Mouse (Mus musculus) midbrain, embryonic 16.5 days (tissue): ENCODE measurements around the gene Zfp704. TPM values are rescaled to one million over a fixed set of nuclear protein-coding genes. Genes with fewer than 3 reads are reported as not detected.

ENCODE experiments used
- ATAC-seq: fragments of 200-750 bp; cut with Nextera tagmentation; 2 replicates; pipeline ENCODE4 v1.8.0; 2017; ENCODE audit warnings: moderate TSS enrichment
- H3K27ac ChIP-seq: fragments of 300-500 bp; sonication (generic); 2 replicates; pipeline ENCODE4 v1.5.1; 2014; ENCODE audit warnings: mild to moderate bottlenecking, low read length, mixed read lengths
- H3K27me3 ChIP-seq: fragments of 300-500 bp; sonication (generic); 2 replicates; pipeline ENCODE4 v1.6.1; 2014; ENCODE audit warnings: low read depth, low read length, mixed read lengths; ENCODE audit not compliant: control insufficient read depth, insufficient read depth
- H3K36me3 ChIP-seq: fragments of 300-500 bp; sonication (generic); 2 replicates; pipeline ENCODE4 v1.6.1; 2014; ENCODE audit warnings: mild to moderate bottlenecking, low read length, moderate library complexity, mixed read lengths; ENCODE audit not compliant: control insufficient read depth, insufficient read depth
- H3K4me1 ChIP-seq: fragments of 300-500 bp; sonication (generic); 2 replicates; pipeline ENCODE4 v1.6.1; 2014; ENCODE audit warnings: mild to moderate bottlenecking, low read length, mixed read lengths; ENCODE audit not compliant: control insufficient read depth, insufficient read depth
- H3K4me2 ChIP-seq: fragments of 300-500 bp; sonication (generic); 2 replicates; pipeline ENCODE4 v1.6.1; 2014; ENCODE audit warnings: mild to moderate bottlenecking, low read length, mixed read lengths
- H3K4me3 ChIP-seq: fragments of 300-500 bp; sonication (generic); 2 replicates; pipeline ENCODE4 v1.5.1; 2014; ENCODE audit warnings: low read depth, mild to moderate bottlenecking, low read length, moderate library complexity, mixed read lengths
- H3K9ac ChIP-seq: fragments of 300-500 bp; sonication (generic); 2 replicates; pipeline ENCODE4 v1.6.1; 2014; ENCODE audit warnings: low read depth, low read length, mixed read lengths
- H3K9me3 ChIP-seq: fragments of 300-500 bp; sonication (generic); replicated peaks from 2 replicates; pipeline ENCODE4 v1.6.1; 2014; ENCODE audit warnings: mild to moderate bottlenecking, low read length, mixed read lengths; ENCODE audit not compliant: control insufficient read depth, poor library complexity, severe bottlenecking
- WGBS: fragments of 180-500 bp; shearing (Covaris S2); extraction: QIAGEN DNeasy Blood & Tissue Kit; methylation state at CpG from one replicate; pipeline ENCODE4 v1.1.7; 2014; 5-methylcytosine and 5-hydroxymethylcytosine counted together
- polyA plus RNA-seq: library from polyadenylated mRNA; unstranded; fragments of >200 nt; fragmentation: Nextera tagmentation; extraction: Ambion mirVana; gene quantifications from 2 replicates; pipeline ENCODE4 v1.2.1, GENCODE M21; 2015

Gene Zfp704
- polyA plus RNA-seq, 1 experiment from 2014 or later, result 14.8 TPM

DNA sequence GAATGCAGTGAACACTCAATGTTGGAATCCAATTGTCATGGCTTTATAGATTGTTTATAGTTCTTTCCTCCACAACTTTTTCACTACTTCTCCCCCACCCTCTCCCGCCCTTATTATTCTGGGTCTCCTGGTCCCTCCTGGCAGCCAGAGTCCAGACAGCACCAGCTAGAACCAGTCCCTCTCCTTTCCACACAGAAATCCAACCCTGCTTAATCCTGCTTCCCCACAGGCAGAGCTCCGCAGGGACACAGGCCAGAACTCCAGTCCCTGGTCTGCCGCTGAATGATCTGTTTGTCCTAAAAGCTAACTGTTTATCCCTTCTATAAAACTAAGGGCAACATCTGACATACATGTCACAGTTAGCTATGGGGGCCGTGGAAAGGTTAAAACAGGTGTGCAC is 6.0 kb downstream of the Zfp704 start:
- Histone ChIP-seq H3K4me3 (no peak overlapping the region), H3K27ac (no peak overlapping the region), H3K27me3 (no peaks in the 10 kb centered on the region), H3K9ac (no peak overlapping the region), H3K4me1 (peaks cover 25% of the 10 kb centered on the region), H3K9me3 (no peaks in the 10 kb centered on the region), H3K36me3 (no peaks in the 10 kb centered on the region), H3K4me2 (no peak overlapping the region)
- WGBS, result 74% methylated on average over 4 of the region's 4 CpGs
- ATAC-seq, result no peak

GRCm38 (mm10) chr3:9600577-9600976 is 9.3 kb downstream of the Zfp704 start:
- Histone ChIP-seq H3K27me3 (no peaks in the 10 kb centered on the region), H3K4me1 (peaks cover 4% of the 10 kb centered on the region; the same call in 1 of the 2 replicates), H3K9ac (no peak overlapping the region), H3K4me3 (no peak overlapping the region), H3K4me2 (no peak overlapping the region), H3K36me3 (no peaks in the 10 kb centered on the region), H3K9me3 (no peaks in the 10 kb centered on the region), H3K27ac (no peak overlapping the region)
- WGBS, result 73% methylated on average over 6 of the region's 6 CpGs
- ATAC-seq, result no peak

GRCm38 (mm10) chr3:9599738-9600410 is 10.0 kb downstream of the Zfp704 start:
- H3K4me1 ChIP-seq, result 0 out of 2 replicates have a peak, but pooled peaks cover 3% of the 10 kb centered on the region
- no peak for ATAC-seq
- no peaks in the 10 kb centered on the region for H3K9me3 ChIP-seq
- H3K4me3 ChIP-seq, result no peak overlapping the region
- H3K36me3 ChIP-seq, result no peaks in the 10 kb centered on the region
- no peaks in the 10 kb centered on the region for H3K27me3 ChIP-seq
- 90% methylated on average over 11 of the region's 11 CpGs for WGBS
- H3K4me2 ChIP-seq, result no peak overlapping the region
- no peak overlapping the region for H3K27ac ChIP-seq
- no peak overlapping the region for H3K9ac ChIP-seq

DNA sequence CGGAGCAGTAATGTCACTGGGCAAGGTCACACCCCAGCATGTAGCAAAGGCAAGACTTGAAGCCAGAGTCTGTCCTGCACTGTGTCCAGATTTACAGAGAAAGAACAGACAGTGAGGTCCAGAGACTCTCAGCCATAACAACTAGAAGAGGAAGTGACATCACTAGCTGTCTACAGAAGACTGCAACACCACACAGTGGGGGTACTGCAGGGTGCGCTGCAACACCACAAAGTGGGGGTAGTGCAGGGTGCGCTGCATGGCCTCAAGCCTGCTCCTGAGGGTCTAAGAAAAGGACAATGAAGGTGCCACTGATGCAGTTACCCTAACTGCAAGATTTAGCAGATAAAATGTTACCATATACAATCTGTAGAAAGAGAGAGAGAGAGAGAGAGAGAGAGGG is 11.8 kb downstream of the Zfp704 start:
- Histone ChIP-seq H3K9ac (no peak overlapping the region), H3K27ac (no peak overlapping the region), H3K9me3 (no peaks in the 10 kb centered on the region), H3K4me1 (no peaks in the 10 kb centered on the region), H3K36me3 (no peaks in the 10 kb centered on the region), H3K4me3 (no peak overlapping the region), H3K4me2 (no peak overlapping the region), H3K27me3 (no peaks in the 10 kb centered on the region)
- 94% methylated on average over 3 of the region's 3 CpGs for WGBS
- ATAC-seq, result 0 out of 2 replicates have a peak, but pooled peaks have one; percentile 27

GRCm38 (mm10) chr3:9594457-9594856 is 15.4 kb downstream of the Zfp704 start:
- Histone ChIP-seq H3K4me1 (no peaks in the 10 kb centered on the region), H3K4me3 (no peak overlapping the region), H3K36me3 (no peaks in the 10 kb centered on the region), H3K4me2 (no peak overlapping the region), H3K27ac (no peak overlapping the region), H3K9ac (no peak overlapping the region), H3K27me3 (no peaks in the 10 kb centered on the region), H3K9me3 (no peaks in the 10 kb centered on the region)
- no peak for ATAC-seq
- 84% methylated on average over 7 of the region's 7 CpGs for WGBS

DNA sequence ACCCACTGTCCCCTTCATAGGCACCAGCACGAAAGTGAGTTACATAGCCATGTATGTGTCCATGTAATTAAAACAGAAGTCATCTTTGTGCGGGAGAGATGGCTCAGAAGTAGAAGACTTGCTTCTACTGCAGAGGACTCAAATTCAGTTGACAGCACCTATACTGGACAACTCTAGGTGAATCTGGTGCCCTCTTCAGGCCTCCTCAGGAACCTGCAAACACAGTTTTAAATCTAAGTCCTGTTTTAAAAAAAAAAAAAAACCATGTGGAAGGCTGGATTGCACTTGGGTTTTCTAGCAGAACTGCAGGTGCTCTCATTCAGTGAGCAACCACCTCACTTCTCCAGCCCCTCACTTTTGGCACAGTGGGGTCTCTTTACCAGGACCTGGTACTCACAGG is 16.1 kb downstream of the Zfp704 start:
- Histone ChIP-seq H3K4me2 (no peak overlapping the region), H3K9me3 (no peaks in the 10 kb centered on the region), H3K4me1 (no peaks in the 10 kb centered on the region), H3K27me3 (no peaks in the 10 kb centered on the region), H3K27ac (no peak overlapping the region), H3K36me3 (no peaks in the 10 kb centered on the region), H3K9ac (no peak overlapping the region), H3K4me3 (no peak overlapping the region)
- 85% methylated on average over 2 of the region's 2 CpGs for WGBS
- peak; percentile 50; the same call in 1 of the 2 replicates for ATAC-seq

DNA sequence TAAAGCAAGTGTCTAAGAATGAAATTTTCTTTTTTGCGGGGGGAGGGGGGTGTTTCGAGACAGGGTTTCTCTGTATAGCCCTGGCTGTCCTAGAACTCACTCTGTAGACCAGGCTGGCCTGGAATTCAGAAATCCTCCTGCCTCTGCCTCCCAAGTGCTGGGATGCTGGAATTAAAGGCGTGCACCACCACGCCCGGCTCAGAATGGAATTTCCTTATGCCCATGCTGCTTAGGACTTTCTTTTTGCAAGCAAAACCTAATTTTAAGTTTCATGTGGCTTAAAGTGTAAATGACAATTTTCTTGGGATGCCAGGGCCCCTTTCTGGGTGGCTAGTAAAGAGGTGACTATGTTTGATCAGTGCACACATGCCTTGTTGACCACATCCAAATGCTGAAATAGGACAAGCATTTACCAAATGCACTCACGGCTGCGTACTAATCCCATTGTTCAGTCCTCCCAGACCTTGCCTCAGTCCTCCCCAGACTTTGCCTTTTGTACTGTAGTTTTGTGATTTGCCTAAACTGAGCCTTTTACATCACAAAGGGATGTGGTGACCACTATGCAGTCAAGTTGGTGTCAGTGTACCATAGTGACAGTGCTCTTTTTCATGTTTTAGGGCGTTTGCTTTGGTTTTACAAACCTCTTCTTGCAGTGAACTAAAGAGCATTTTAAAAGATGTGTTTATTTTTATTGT is 18.3 kb downstream of the Zfp704 start:
- no peak for ATAC-seq
- no peaks in the 10 kb centered on the region for H3K9me3 ChIP-seq
- H3K4me2 ChIP-seq, result no peak overlapping the region
- no peak overlapping the region for H3K4me3 ChIP-seq
- no peaks in the 10 kb centered on the region for H3K36me3 ChIP-seq
- no peak overlapping the region for H3K27ac ChIP-seq
- H3K4me1 ChIP-seq, result no peaks in the 10 kb centered on the region
- H3K9ac ChIP-seq, result no peak overlapping the region
- H3K27me3 ChIP-seq, result no peaks in the 10 kb centered on the region
- 90% methylated on average over 8 of the region's 8 CpGs for WGBS

DNA sequence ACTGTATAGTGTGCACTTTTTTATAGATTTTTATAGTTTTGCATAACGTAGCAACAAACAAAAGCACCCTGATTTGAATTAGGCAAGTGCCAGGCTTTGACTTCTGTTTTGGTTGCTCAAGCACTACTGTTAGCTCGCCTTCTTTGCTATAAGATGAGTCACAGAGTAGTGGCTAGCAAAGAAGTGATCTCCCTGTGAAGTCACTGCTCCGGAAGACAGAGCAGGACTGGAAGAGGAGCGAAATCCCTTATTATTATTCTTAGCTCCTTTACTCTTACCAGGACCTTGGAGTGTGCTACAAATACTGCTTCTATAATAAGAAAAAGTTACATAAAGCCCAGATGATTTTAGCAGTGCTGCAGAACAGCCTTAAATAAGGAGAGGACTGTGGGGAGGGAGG is 21.2 kb downstream of the Zfp704 start:
- Histone ChIP-seq H3K4me1 (no peaks in the 10 kb centered on the region), H3K9ac (no peak overlapping the region), H3K27me3 (no peaks in the 10 kb centered on the region), H3K36me3 (no peaks in the 10 kb centered on the region), H3K9me3 (no peaks in the 10 kb centered on the region), H3K27ac (no peak overlapping the region), H3K4me2 (no peak overlapping the region), H3K4me3 (no peak overlapping the region)
- 86% methylated on average over 4 of the region's 4 CpGs for WGBS
- no peak for ATAC-seq

GRCm38 (mm10) chr3:9587304-9587703 is 22.6 kb downstream of the Zfp704 start:
- 98% methylated on average over 7 of the region's 7 CpGs for WGBS
- Histone ChIP-seq H3K4me3 (no peak overlapping the region), H3K9ac (no peak overlapping the region), H3K9me3 (no peaks in the 10 kb centered on the region), H3K4me2 (no peak overlapping the region), H3K36me3 (no peaks in the 10 kb centered on the region), H3K4me1 (no peaks in the 10 kb centered on the region), H3K27ac (no peak overlapping the region), H3K27me3 (no peaks in the 10 kb centered on the region)
- ATAC-seq, result no peak
